Mouse (Mus musculus): ENCODE measurements around the gene BC053393. TPM values are rescaled to one million over a fixed set of nuclear protein-coding genes. Genes with fewer than 3 reads are reported as not detected.
"Not testable (repeated sequence)": the region's sequence is repeated elsewhere in the genome, so short reads cannot be mapped to it uniquely, and the experiment has no call there.

The BC053393 gene
- polyA plus RNA-seq, 1 experiment = not detected

- no peak for TF ChIP-seq POLR2A (IDR thresholded peaks at IDR 0.05; ENCODE audit: low read depth, low read length)
- no peak for TF ChIP-seq CTCF (IDR thresholded peaks at IDR 0.05; ENCODE audit: extremely low read depth, insufficient read length, insufficient replicate concordance, low read depth, low read length)
- H3K27me3 ChIP-seq (ENCODE audit: control insufficient read depth, insufficient read depth, low read length) = no peaks in the 10 kb centered on the region
- no peaks in the 10 kb centered on the region for H3K36me3 ChIP-seq (ENCODE audit: control insufficient read depth, insufficient read depth, low read length)
- H3K4me1 ChIP-seq (ENCODE audit: control insufficient read depth, insufficient read depth, insufficient read length, low read length) = no peaks in the 10 kb centered on the region
- no peak overlapping the region for H3K27ac ChIP-seq (ENCODE audit: insufficient read depth, low read depth, low read length)
- H3K4me3 ChIP-seq (ENCODE audit: low read depth, low read length) = no peak overlapping the region
- 83% methylated on average over 2 of the region's 2 CpGs for WGBS
Measured at GRCm38 (mm10) chr11:46592416-46592815, 21.1 kb downstream of the BC053393 start.

DNA sequence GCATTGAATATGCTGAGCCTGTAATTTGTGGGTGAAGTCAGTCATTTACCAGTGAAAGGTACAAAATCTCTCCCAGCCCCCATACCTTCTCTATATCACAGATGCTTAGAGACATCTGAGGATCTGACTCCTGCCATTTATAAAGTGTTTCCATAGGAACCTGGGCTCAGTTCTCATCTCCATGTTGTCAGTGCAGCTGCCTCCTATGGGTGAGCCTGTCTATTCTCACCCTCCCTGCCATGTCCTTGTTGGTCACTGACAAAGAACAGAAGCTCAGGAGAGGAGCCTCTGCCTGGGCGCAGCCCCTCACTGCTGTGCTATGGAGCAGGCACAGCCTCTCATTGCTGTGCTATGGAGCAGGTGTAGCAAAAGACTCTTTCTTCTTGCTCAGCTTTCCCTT is 48.6 kb downstream of the BC053393 start:
- 77% methylated on average over 1 of the region's 1 CpGs for WGBS

DNA sequence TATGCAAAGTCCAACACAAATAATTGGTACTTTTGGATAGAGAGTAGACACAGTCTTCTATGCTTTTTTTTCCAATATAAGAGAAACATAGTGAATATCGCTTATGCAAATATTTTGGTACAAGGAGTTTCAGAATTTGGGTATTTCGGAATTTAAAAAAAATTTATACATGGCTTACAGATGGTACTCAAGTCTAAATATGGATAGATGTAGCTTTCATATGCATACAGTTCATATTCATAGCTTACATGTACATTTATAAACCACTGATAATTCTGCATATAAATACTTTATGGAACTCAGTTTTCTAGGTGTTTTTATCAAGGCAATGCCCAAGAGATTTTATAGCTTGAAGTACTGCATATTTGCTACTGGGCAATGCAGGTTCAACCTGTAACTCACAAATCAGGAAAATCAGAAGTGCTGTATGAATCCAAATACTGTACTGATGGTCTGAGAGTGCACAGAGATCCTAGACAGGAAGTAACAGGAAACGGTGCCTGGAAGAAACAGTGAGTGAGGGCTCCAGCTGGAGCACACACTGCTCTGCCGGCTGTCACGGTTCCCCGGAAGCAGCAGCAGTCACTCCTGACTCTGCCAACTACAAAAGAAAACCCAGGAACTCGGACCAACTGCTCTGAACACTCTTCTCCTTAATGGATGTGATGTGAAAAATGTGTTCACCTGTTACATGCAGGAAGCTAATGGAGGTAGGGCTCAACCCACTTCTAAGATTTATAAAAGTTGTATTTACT is 49.3 kb downstream of the BC053393 start:
- H3K27me3 ChIP-seq (ENCODE audit: control insufficient read depth, insufficient read depth, low read length) = no peaks in the 10 kb centered on the region
- no peak for TF ChIP-seq POLR2A (IDR thresholded peaks at IDR 0.05; ENCODE audit: low read depth, low read length)
- TF ChIP-seq CTCF (IDR thresholded peaks at IDR 0.05; ENCODE audit: extremely low read depth, insufficient read length, insufficient replicate concordance, low read depth, low read length) = no peak
- H3K4me1 ChIP-seq (ENCODE audit: control insufficient read depth, insufficient read depth, insufficient read length, low read length) = no peaks in the 10 kb centered on the region
- no peaks in the 10 kb centered on the region for H3K36me3 ChIP-seq (ENCODE audit: control insufficient read depth, insufficient read depth, low read length)
- no peak overlapping the region for H3K4me3 ChIP-seq (ENCODE audit: low read depth, low read length)
- WGBS = 55% methylated on average over 7 of the region's 7 CpGs
- no peak overlapping the region for H3K27ac ChIP-seq (ENCODE audit: insufficient read depth, low read depth, low read length)

More for the DNA sequence above, 48.6 kb downstream of the BC053393 start:
- no peaks in the 10 kb centered on the region for H3K4me1 ChIP-seq (ENCODE audit: control insufficient read depth, insufficient read depth, insufficient read length, low read length)
- H3K27me3 ChIP-seq (ENCODE audit: control insufficient read depth, insufficient read depth, low read length) = no peaks in the 10 kb centered on the region
- H3K4me3 ChIP-seq (ENCODE audit: low read depth, low read length) = no peak overlapping the region
- TF ChIP-seq CTCF (IDR thresholded peaks at IDR 0.05; ENCODE audit: extremely low read depth, insufficient read length, insufficient replicate concordance, low read depth, low read length) (no peak), POLR2A (IDR thresholded peaks at IDR 0.05; ENCODE audit: low read depth, low read length) (no peak)
- H3K27ac ChIP-seq (ENCODE audit: insufficient read depth, low read depth, low read length) = no peak overlapping the region
- H3K36me3 ChIP-seq (ENCODE audit: control insufficient read depth, insufficient read depth, low read length) = no peaks in the 10 kb centered on the region

DNA sequence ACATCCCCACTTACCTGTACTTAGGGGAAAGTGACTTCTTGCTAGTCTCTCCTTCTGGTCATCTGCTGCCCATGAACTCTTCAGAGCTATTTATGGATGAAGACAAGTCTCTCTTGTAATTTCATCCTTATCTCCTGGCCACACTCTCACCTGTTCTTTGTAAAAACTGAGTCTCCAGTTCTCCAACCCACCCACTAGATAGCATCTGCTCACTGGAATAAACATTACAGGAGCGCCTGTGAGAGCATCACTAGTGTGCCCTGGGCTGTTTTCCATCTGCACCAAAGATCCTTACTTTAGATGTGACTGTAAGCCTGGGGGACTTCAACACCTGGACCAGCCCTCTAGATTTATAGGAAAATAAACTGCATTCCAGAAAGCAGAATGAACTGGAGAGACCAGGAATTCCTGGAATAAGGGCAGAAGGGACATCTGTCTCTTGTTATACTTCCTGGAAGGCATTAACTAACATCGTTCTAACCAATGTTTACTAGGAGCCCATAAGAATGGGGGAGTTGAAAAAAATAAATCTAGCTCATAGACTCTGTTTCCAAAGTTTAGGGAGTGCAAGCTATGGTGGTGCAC is 58.0 kb downstream of the BC053393 start, which contains the start of gene Dppa1:
Dppa1 (minus strand) TSS at position 51 of the 585 bp plus-strand sequence.
- WGBS = 69% methylated on average over 2 of the region's 2 CpGs
- no peak for TF ChIP-seq CTCF (IDR thresholded peaks at IDR 0.05; ENCODE audit: extremely low read depth, insufficient read length, insufficient replicate concordance, low read depth, low read length)
- no peak for TF ChIP-seq POLR2A (IDR thresholded peaks at IDR 0.05; ENCODE audit: low read depth, low read length)
- H3K27ac ChIP-seq (ENCODE audit: insufficient read depth, low read depth, low read length) = no peak within 1 kb of the TSS
- no peaks in the 10 kb centered on the region for H3K36me3 ChIP-seq (ENCODE audit: control insufficient read depth, insufficient read depth, low read length)
- no peak within 1 kb of the TSS for H3K4me3 ChIP-seq (ENCODE audit: low read depth, low read length)
- H3K27me3 ChIP-seq (ENCODE audit: control insufficient read depth, insufficient read depth, low read length) = no peaks in the 10 kb centered on the region
- no peaks in the 10 kb centered on the region for H3K4me1 ChIP-seq (ENCODE audit: control insufficient read depth, insufficient read depth, insufficient read length, low read length)

DNA sequence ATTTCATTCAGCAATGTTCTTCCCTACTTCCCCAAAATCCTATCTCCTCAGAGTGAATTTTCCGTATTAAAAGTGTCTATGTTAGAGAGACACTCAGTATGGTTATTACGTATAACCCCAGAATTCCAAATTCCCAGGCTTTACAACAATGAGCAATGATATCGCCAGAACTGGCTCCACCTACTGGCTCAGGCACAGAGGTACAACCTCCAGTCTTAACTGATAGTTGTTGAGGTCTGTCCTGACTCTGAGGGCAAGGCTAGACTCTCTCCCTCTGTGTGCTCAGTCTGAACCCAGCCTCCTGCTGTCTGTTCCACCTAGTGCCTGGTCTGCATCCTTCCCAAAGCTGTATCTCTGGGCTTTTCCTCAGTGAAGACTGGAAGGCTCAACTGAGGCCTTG is 60.3 kb downstream of the BC053393 start:
- Histone ChIP-seq H3K36me3 (ENCODE audit: control insufficient read depth, insufficient read depth, low read length) (no peaks in the 10 kb centered on the region), H3K27ac (ENCODE audit: insufficient read depth, low read depth, low read length) (no peak overlapping the region), H3K4me1 (ENCODE audit: control insufficient read depth, insufficient read depth, insufficient read length, low read length) (no peaks in the 10 kb centered on the region), H3K27me3 (ENCODE audit: control insufficient read depth, insufficient read depth, low read length) (no peaks in the 10 kb centered on the region), H3K4me3 (ENCODE audit: low read depth, low read length) (no peak overlapping the region)
- no peak for TF ChIP-seq CTCF (IDR thresholded peaks at IDR 0.05; ENCODE audit: extremely low read depth, insufficient read length, insufficient replicate concordance, low read depth, low read length)
- no peak for TF ChIP-seq POLR2A (IDR thresholded peaks at IDR 0.05; ENCODE audit: low read depth, low read length)
- WGBS = 31% methylated on average over 3 of the region's 3 CpGs

- 85% methylated on average over 4 of the region's 4 CpGs for WGBS
- H3K27me3 ChIP-seq (ENCODE audit: control insufficient read depth, insufficient read depth, low read length); H3K36me3 ChIP-seq (ENCODE audit: control insufficient read depth, insufficient read depth, low read length); H3K4me3 ChIP-seq (ENCODE audit: low read depth, low read length); H3K27ac ChIP-seq (ENCODE audit: insufficient read depth, low read depth, low read length); H3K4me1 ChIP-seq (ENCODE audit: control insufficient read depth, insufficient read depth, insufficient read length, low read length): not testable (repeated sequence)
Measured at GRCm38 (mm10) chr11:46635516-46635915, 64.2 kb downstream of the BC053393 start.

- Histone ChIP-seq H3K36me3 (ENCODE audit: control insufficient read depth, insufficient read depth, low read length) (no peaks in the 10 kb centered on the region), H3K4me1 (ENCODE audit: control insufficient read depth, insufficient read depth, insufficient read length, low read length) (no peaks in the 10 kb centered on the region), H3K4me3 (ENCODE audit: low read depth, low read length) (no peak overlapping the region), H3K27ac (ENCODE audit: insufficient read depth, low read depth, low read length) (no peak overlapping the region), H3K27me3 (ENCODE audit: control insufficient read depth, insufficient read depth, low read length) (no peaks in the 10 kb centered on the region)
- WGBS = 75% methylated on average over 3 of the region's 3 CpGs
- no peak for TF ChIP-seq CTCF (IDR thresholded peaks at IDR 0.05; ENCODE audit: extremely low read depth, insufficient read length, insufficient replicate concordance, low read depth, low read length)
- no peak for TF ChIP-seq POLR2A (IDR thresholded peaks at IDR 0.05; ENCODE audit: low read depth, low read length)
Measured at GRCm38 (mm10) chr11:46636568-46636967, 65.2 kb downstream of the BC053393 start.

Other genes with a start within 250 kb of the BC053393 start
- 0.52 and 1.1 TPM in 2 replicates for gene Itk, start 182.0 kb upstream of the BC053393 start, polyA plus RNA-seq (2012; rRNA removed)
- 0.33 and 0.38 TPM in 2 replicates for gene Fam71b, start 175.0 kb upstream of the BC053393 start, polyA plus RNA-seq (2012; rRNA removed)
- gene Med7, start 134.6 kb upstream of the BC053393 start, polyA plus RNA-seq (2012; rRNA removed) = 4.4 and 11.4 TPM in 2 replicates
- gene Havcr2, start 116.6 kb upstream of the BC053393 start, polyA plus RNA-seq (2012; rRNA removed) = 0.57 and 0.76 TPM in 2 replicates
- not detected in 2 replicates for gene Gm12169, start 47.3 kb upstream of the BC053393 start, polyA plus RNA-seq (2012; rRNA removed)
- gene Dppa1, start 57.7 kb downstream of the BC053393 start, polyA plus RNA-seq (2012; rRNA removed) = not detected in 2 replicates
- 4.9 TPM in 1 of 2 replicates, not detected in the other for gene Timd2, start 135.5 kb downstream of the BC053393 start, polyA plus RNA-seq (2012; rRNA removed)
- gene Havcr1, start 163.5 kb downstream of the BC053393 start, polyA plus RNA-seq (2012; rRNA removed) = 0.05 and 0.10 TPM in 2 replicates
- 0.32 and 0.51 TPM in 2 replicates for gene Timd4, start 239.3 kb downstream of the BC053393 start, polyA plus RNA-seq (2012; rRNA removed)